Mouse (Mus musculus) C2C12 (cell line): Measurements from ENCODE around the gene Lce3d.

Source experiments
- CTCF ChIP-seq: IDR thresholded peaks from one replicate; pipeline ENCODE4 v1.5.1; 2011; ENCODE audit not compliant: control insufficient read depth, insufficient read depth, insufficient read length
- MYOD1 ChIP-seq: IDR thresholded peaks from one replicate; pipeline ENCODE4 v1.6.1; 2011; ENCODE audit warnings: low read depth; ENCODE audit not compliant: control insufficient read depth, insufficient read length
- MYOG ChIP-seq: IDR thresholded peaks from one replicate; pipeline ENCODE4 v1.6.1; 2011; ENCODE audit not compliant: control insufficient read depth, insufficient read length; ENCODE audit errors: extremely low read depth
- USF1 ChIP-seq: IDR thresholded peaks from one replicate; pipeline ENCODE4 v1.6.1; 2011; ENCODE audit warnings: low read depth, mild to moderate bottlenecking, control low read depth, moderate library complexity

GRCm38 (mm10) chr3:92978484-92978883 lies 21.3 kb downstream of the Lce3d start:
- TF ChIP-seq USF1 (no peak), CTCF (no peak), MYOD1 (no peak), MYOG (no peak)
